Mouse (Mus musculus) C2C12 (cell line): ENCODE data around the gene Gpr108. TPM values are rescaled to one million over a fixed set of nuclear protein-coding genes. Genes with fewer than 3 reads are reported as not detected.

Experiments
- H3K27me3 ChIP-seq: one replicate; pipeline ENCODE4 v1.6.1; 2011; ENCODE audit not compliant: control insufficient read depth, insufficient read depth, insufficient read length
- H3K36me3 ChIP-seq: one replicate; pipeline ENCODE4 v1.6.1; 2011; ENCODE audit not compliant: control insufficient read depth, insufficient read depth
- H3K4me3 ChIP-seq: one replicate; pipeline ENCODE4 v1.5.1; 2011; ENCODE audit warnings: mild to moderate bottlenecking, control low read depth; ENCODE audit not compliant: poor library complexity, insufficient read depth, severe bottlenecking
- H3K79me2 ChIP-seq: one replicate; pipeline ENCODE4 v1.6.1; 2011; ENCODE audit not compliant: control insufficient read depth, insufficient read depth
- H3K79me3 ChIP-seq: one replicate; pipeline ENCODE4 v1.6.1; 2011; ENCODE audit warnings: low read depth, control low read depth
- H3ac ChIP-seq: one replicate; pipeline ENCODE3; 2011; ENCODE audit warnings: low read depth; ENCODE audit not compliant: control insufficient read depth, insufficient read length
- CEBPB ChIP-seq: IDR thresholded peaks from one replicate; pipeline ENCODE4 v1.6.1; 2011; ENCODE audit warnings: low read depth, mild to moderate bottlenecking, control low read depth, moderate library complexity
- CTCF ChIP-seq: IDR thresholded peaks from one replicate; pipeline ENCODE4 v1.5.1; 2011; ENCODE audit not compliant: control insufficient read depth, insufficient read depth, insufficient read length
- FOSL1 ChIP-seq: IDR thresholded peaks from one replicate; pipeline ENCODE4 v1.8.0; 2011; ENCODE audit warnings: mild to moderate bottlenecking, low read length; ENCODE audit not compliant: poor library complexity, insufficient read depth, severe bottlenecking
- MAX ChIP-seq: IDR thresholded peaks from one replicate; pipeline ENCODE4 v1.6.1; 2011; ENCODE audit warnings: mild to moderate bottlenecking, control low read depth
- MYOD1 ChIP-seq: IDR thresholded peaks from one replicate; pipeline ENCODE4 v1.6.1; 2011; ENCODE audit warnings: low read depth; ENCODE audit not compliant: control insufficient read depth, insufficient read length
- MYOG ChIP-seq: IDR thresholded peaks from one replicate; pipeline ENCODE4 v1.6.1; 2011; ENCODE audit not compliant: control insufficient read depth, insufficient read length; ENCODE audit errors: extremely low read depth
- USF1 ChIP-seq: IDR thresholded peaks from one replicate; pipeline ENCODE4 v1.6.1; 2011; ENCODE audit warnings: low read depth, mild to moderate bottlenecking, control low read depth, moderate library complexity
- polyA plus RNA-seq: library from polyadenylated mRNA; unstranded; fragments of >200 nt; fragmentation: generic; extraction: Trizol; gene quantifications from one replicate; pipeline ENCODE4 v1.2.1, GENCODE M21; 2012; ENCODE audit warnings: missing spikeins

The Gpr108 gene
- polyA plus RNA-seq, 1 experiment = 24.7 TPM

DNA sequence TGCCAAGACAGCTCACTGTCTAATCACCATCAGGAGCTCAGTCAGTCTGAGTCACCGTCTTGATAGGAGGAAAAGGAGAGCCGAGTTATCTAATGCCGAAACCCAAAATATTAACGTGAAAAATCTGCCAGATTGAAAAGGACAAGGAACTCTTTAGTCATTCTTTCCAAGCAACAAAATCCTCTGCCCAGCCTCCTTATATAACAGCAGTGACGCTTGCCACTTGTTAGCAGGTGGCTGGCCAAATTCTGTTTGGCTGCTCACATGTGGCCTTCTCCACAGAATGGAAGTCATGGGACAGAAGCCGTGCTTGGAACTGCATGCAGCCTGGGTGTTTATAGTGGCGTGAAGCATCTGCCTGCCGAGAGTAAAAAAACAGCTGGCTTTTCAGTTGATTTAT is 11.5 kb upstream of the Gpr108 start:
- no peaks in the 10 kb centered on the region for H3K79me3 ChIP-seq
- no peaks in the 10 kb centered on the region for H3K79me2 ChIP-seq
- H3K4me3 ChIP-seq = no peak overlapping the region
- H3K36me3 ChIP-seq = peaks cover 76% of the 10 kb centered on the region
- no peaks in the 10 kb centered on the region for H3K27me3 ChIP-seq
- H3ac ChIP-seq = no peak overlapping the region
- TF ChIP-seq MAX = no peak
- TF ChIP-seq MYOD1 = no peak
- TF ChIP-seq FOSL1 = no peak
- TF ChIP-seq MYOG = no peak
- TF ChIP-seq USF1 = no peak
- no peak for TF ChIP-seq CTCF
- TF ChIP-seq CEBPB = no peak

DNA sequence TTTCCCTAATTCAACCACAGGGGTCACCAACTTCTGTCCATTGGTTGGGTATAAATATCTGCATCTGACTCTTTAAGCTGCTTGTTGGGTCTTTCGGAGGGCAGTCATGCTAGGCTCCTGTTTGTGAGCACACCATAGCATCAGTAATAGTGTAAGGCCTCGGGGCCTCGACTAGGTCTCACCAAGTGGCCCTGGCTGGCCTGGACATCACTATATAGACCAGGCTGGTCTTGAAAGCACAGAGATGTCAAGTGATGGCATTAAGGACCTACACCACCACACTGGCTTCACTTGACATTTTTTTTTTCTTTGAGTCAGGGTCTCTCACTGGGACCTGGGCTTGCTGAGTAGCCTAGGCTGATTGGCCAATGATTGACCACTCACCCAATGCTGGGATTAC is 9.9 kb upstream of the Gpr108 start:
- H3K79me2 ChIP-seq = peaks cover 1% of the 10 kb centered on the region
- TF ChIP-seq CEBPB (no peak), MAX (no peak), MYOD1 (no peak), USF1 (no peak), CTCF (no peak), MYOG (no peak), FOSL1 (no peak)
- H3K4me3 ChIP-seq = no peak overlapping the region
- H3K36me3 ChIP-seq = peaks cover 81% of the 10 kb centered on the region
- no peaks in the 10 kb centered on the region for H3K79me3 ChIP-seq
- H3ac ChIP-seq = no peak overlapping the region
- no peaks in the 10 kb centered on the region for H3K27me3 ChIP-seq

DNA sequence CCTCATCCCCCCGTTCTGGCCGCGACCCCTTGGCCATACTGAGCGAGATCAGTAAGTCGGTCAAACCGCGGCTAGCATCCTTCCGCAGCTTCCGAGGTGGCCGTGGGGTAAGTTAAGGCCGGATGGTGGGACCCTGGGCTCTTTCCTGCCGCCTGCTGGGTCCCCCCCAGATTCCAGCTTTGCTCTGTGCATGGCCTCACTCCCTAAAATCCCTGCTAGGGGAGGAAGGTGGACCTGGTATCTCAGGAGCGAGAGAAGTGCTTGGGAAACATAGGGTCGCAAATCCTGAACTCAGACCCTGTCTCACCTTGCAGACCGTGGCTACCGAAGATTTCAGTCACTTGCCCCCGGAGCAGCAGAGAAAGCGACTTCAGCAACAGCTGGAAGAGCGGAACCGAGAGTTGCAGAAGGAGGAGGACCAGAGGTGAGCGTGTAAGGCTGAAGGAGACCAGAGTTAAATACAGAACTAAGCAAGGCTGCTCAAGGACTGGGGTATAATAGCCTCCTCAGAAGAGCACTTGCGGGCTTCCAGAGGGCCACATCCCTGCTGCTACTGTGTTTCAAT is 8.8 kb upstream of the Gpr108 start:
- Histone ChIP-seq H3K4me3 (no peak overlapping the region), H3ac (no peak overlapping the region), H3K79me2 (peaks cover 13% of the 10 kb centered on the region), H3K36me3 (peaks cover 72% of the 10 kb centered on the region), H3K79me3 (peaks cover 3% of the 10 kb centered on the region), H3K27me3 (no peaks in the 10 kb centered on the region)
- no peak for TF ChIP-seq CEBPB
- TF ChIP-seq MYOG = no peak
- no peak for TF ChIP-seq CTCF
- no peak for TF ChIP-seq FOSL1
- no peak for TF ChIP-seq USF1
- no peak for TF ChIP-seq MYOD1
- no peak for TF ChIP-seq MAX

DNA sequence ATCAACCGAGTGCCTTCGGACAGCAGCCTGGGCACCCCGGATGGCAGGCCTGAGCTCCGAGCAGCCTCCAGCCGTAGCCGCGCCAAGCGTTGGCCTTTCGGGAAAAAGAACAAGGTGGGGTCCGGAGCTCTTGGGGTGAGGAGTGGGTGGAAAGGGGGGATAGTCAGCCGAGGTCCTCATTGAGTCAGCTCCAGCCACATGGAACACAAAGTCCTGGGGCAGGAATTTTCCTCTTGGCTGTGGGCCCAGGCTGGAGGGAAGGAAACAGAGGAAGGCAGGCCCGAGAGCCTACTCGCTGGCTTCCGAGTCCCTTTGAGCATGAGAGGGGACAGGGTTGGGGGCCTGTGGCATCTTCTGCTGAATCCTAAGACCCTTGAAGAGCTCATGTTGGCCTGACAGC is 7.1 kb upstream of the Gpr108 start:
- peaks cover 19% of the 10 kb centered on the region for H3K79me3 ChIP-seq
- TF ChIP-seq CTCF (no peak), CEBPB (no peak), MYOD1 (no peak), MAX (no peak), MYOG (no peak), USF1 (no peak), FOSL1 (no peak)
- H3K79me2 ChIP-seq = peaks cover 30% of the 10 kb centered on the region
- H3K4me3 ChIP-seq = no peak overlapping the region
- peaks cover 59% of the 10 kb centered on the region for H3K36me3 ChIP-seq
- H3K27me3 ChIP-seq = no peaks in the 10 kb centered on the region
- no peak overlapping the region for H3ac ChIP-seq

DNA sequence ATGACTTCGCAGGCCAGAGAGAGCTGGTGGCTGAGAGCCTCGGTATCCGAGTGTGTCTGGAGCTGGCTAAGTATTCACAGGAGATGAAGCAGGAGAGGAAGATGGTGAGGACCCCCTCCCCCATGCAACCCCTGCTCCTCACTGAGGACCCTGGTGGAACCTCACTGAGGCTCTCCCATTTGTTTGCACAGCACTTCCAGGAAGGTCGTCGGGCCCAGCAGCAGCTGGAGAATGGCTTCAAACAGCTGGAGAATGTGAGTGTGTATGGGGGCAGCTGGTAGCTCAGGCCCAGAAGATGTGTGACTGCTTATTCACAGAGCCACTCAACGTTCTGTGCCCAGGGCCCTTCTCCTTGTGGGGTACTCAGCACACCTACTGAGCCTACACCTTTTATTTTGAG is 5.1 kb upstream of the Gpr108 start:
- H3K27me3 ChIP-seq = no peaks in the 10 kb centered on the region
- peaks cover 39% of the 10 kb centered on the region for H3K36me3 ChIP-seq
- H3ac ChIP-seq = no peak overlapping the region
- H3K79me3 ChIP-seq = peaks cover 24% of the 10 kb centered on the region
- H3K4me3 ChIP-seq = no peak overlapping the region
- TF ChIP-seq CEBPB (no peak), MYOD1 (no peak), FOSL1 (no peak), MYOG (no peak), CTCF (no peak), MAX (no peak), USF1 (no peak)
- peaks cover 41% of the 10 kb centered on the region for H3K79me2 ChIP-seq

DNA sequence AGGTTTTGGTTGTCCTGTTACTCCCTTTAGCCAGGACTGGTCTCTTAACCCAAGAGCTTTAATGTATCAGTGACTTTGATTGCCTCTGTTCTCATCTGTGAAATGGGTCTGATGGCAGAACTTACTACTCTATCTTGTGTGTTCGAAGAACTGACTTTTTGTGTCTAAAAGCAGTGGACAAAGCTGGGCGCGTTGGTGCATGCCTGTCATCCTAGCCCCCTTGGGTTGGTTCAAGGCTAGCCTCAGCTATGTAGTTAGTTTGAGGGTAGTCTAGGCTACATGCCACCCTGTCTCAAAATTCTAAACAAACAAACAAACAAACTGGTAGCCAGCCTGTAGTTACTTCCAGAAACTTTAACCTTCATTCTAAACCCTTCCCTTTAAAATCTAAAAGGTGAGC is 3.2 kb upstream of the Gpr108 start:
- Histone ChIP-seq H3K4me3 (no peak overlapping the region), H3K79me3 (peaks cover 24% of the 10 kb centered on the region), H3ac (no peak overlapping the region), H3K36me3 (peaks cover 29% of the 10 kb centered on the region), H3K79me2 (peaks cover 41% of the 10 kb centered on the region), H3K27me3 (no peaks in the 10 kb centered on the region)
- TF ChIP-seq MYOG (no peak), CTCF (no peak), FOSL1 (no peak), CEBPB (no peak), MAX (no peak), MYOD1 (no peak), USF1 (no peak)
